Mouse (Mus musculus) small intestine, adult 2 months (tissue): Measurements from ENCODE around the gene Sbf2.

Experiments
- CTCF ChIP-seq: fragments of 200-500 bp; IDR thresholded peaks from 2 replicates; pipeline ENCODE4 v1.5.1; 2012; ENCODE audit warnings: low read depth, mild to moderate bottlenecking, control low read depth, inconsistent platforms, low read length, moderate library complexity, mixed read lengths; ENCODE audit not compliant: insufficient replicate concordance, insufficient read length; ENCODE audit errors: extremely low read depth
- POLR2A ChIP-seq: fragments of 200-500 bp; IDR thresholded peaks from 2 replicates; pipeline ENCODE4 v1.6.1; 2012; ENCODE audit warnings: low read depth, mild to moderate bottlenecking, control low read depth, inconsistent platforms, low read length, moderate library complexity

GRCm38 (mm10) chr7:110305486-110305885 lies 309.2 kb downstream of the Sbf2 start:
- TF ChIP-seq CTCF (no peak), POLR2A (no peak)
